Mouse (Mus musculus): ENCODE results near the gene Gm45062.

GRCm38 (mm10) chr6:8420187-8420503, 160.9 kb downstream of the Gm45062 start:
- no peak for TF ChIP-seq CTCF (IDR thresholded peaks at IDR 0.05; ENCODE audit: low read depth, low read length)
- no peak for TF ChIP-seq POLR2A (IDR thresholded peaks at IDR 0.05; ENCODE audit: insufficient read depth, low read length)
- TF ChIP-seq EP300 (IDR thresholded peaks at IDR 0.05; ENCODE audit: insufficient read depth, low read depth, low read length): no peak

Measured in ES-Bruce4 (cell line).